Mouse (Mus musculus) gastrocnemius, postnatal 4 days (tissue): ENCODE measurements around the gene Eif4e. TPM values are rescaled to one million over a fixed set of nuclear protein-coding genes. Genes with fewer than 3 reads are reported as not detected.

ENCODE experiments used
- DNase-seq, 2 experiments: peaks; one replicate each; pipeline ENCODE4 v3.0.0; 2021 to 2022; ENCODE audit warnings: low spot score in 2 of 2, mixed read lengths in 2 of 2
- microRNA-seq: library from miRNA; unstranded; fragments of <30 nt; microRNA quantifications from one replicate; pipeline ENCODE4 v1.2.0, GENCODE M21; 2021
- total RNA-seq, 2 experiments: library from RNA; stranded (reverse); gene quantifications; 2 replicates each; pipeline ENCODE4 v1.2.3; 2021

The Eif4e gene
- total RNA-seq, 2 experiments from 2014 or later = 132 to 141 TPM

DNA sequence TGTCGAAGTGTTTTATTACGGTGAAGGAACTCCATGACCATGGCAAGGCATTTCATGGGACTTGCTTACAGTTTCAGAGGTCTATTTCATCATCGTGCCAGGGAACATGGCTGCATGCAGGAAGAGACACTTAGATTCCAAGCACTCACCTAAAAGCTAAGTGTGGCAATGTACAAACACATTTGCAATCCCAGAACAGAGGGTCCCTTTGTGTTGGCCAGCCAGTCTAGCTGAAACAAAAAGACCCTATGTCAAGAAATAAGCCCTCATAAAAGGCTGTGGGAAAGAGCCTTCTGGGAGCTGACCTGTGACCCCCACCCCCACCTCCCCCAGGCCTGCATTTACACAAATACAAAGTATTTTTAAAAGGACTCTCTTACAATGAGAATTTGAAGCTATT lies 34.9 kb downstream of the Eif4e start:
- DNase-seq = no peak

DNA sequence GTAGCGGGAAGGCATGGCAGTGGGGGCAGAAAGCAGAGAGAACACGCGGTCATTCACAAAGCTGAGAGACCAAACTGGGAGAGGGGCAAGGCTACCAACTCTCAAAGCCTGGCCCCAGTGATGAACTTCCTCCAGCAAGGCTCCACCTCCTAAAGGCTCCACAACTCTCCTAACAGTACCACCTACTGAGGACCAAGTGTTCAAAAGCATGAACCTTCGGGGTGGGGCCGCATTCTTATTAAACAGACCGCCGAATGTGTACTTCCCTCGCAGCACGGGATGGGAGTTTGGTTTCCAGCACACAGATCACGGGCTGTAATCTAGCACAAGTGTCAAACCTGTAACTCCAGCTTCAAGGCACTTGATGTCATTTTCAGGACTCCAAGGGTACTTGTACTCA lies 52.9 kb downstream of the Eif4e start:
- DNase-seq = no peak

DNA sequence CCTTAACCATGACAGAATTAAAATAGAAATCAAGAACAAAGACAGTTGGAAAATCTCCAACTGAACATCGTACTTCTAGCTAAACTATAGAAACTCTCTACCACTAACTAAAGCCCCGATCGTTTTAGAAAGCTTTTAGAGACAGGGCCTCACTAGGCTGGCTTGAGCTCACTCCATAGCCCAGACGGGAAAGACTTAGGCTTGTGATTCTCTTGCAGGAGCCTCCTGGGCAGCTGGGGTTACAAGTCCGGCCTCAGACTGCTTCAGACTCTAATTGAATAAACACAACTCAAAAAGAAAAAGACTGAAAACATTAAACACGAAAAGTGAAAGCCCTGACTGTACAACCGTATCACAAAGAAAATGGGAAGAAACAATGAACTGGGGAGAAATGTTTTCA lies 60.2 kb downstream of the Eif4e start:
- no peak for DNase-seq

DNA sequence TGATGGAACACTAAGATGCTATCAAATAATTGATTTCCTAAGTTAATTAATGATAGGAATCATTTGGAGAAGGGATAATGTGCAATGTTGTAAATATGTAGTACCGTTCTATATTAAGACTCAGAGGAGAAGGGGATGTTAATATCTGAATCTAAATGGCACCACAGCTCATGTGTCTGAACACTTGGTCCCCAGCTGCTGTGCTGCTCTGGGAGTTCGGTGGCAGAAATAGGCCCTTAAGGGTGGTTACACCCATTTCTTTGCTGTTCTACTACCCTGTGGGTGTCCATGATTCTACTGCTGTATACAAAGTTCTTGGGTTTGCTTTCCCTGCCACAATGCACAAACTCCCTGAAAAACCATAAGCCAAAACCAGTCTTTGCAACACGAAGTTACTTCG lies 61.2 kb downstream of the Eif4e start:
- DNase-seq = no peak

DNA sequence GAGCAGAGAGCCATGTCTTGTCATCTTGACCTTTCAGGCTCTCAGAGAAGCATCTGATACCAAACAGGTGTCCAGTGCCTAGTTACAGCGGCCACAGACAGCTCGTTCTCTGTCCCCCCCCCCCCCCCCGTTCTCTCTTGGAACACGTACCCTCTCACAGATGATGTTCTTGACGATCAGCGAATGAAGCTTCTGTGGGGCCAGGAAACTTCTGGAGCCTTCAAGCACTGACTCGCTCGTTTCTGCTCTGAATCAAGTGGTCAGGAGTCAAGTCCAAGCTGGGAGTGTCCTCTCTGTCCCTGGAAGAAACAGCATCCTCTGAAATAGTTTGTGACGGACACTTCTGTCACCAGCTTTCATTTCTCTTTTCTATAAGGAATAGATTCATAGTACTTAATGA lies 62.0 kb downstream of the Eif4e start:
- DNase-seq = no peak

DNA sequence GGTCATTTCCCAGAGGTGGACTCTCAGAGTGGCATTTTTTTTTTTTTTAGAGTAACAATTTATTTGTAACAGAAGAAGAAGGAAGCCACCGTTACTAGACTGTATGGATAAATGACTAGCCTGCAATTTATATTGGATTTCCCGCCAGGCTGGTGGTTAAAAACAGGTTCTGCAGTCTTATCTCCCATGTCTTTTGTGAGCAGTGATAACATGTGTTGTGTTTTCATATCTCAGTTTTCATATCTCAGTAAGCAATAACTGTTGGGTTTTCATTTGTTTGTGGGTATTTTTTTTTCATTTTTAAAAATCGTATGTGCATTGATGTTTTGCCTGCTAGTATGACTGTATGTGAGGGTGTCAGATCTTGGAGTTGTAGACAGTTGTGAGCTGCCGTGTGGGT lies 65.0 kb downstream of the Eif4e start:
- no peak for DNase-seq

DNA sequence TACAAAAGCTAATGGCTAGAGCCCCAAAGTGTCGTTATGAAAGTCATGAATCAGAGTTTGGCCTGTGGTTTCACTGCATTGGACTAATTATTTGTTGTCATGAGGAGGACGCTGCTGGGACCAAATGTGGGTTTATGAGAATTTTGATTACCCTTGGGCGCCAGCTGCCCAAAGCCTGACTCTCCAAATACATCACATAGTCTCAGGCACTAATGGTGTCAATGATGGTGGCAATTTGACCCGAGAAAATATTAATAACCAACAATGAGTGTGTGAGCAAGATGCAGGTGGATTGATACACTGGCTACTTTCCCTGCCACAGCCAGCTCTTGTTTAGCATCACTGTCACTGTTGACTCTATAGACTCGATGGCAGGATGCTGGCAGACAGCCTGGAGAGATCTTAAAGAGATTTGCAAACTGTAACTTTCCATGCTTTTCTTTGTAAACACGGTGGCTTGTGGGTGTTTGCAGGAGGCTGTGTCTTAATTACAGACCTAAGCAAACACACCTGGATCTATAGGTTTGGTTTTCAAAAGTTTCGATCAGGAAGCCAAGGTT lies 65.9 kb downstream of the Eif4e start:
- DNase-seq = no peak

DNA sequence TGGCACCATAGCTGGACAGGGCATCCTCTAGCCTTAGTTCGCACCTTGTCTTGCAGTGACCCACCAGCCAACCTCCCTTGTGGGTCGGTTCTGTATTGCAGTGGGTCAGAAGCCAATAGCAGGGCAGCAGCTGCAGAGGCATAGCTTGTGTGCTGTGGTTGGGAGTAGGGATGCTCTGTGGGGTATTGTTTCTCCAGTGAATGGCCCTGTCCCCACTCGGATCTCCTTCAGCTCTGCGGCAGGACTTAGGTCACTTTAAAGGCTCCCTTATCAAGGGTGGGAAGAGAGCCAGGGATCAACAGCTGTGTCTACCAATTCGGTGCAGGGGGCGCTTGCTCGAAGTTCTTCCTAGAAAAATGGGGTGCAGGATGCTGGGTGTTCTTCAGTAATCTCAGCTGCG lies 67.2 kb downstream of the Eif4e start:
- DNase-seq = no peak

DNA sequence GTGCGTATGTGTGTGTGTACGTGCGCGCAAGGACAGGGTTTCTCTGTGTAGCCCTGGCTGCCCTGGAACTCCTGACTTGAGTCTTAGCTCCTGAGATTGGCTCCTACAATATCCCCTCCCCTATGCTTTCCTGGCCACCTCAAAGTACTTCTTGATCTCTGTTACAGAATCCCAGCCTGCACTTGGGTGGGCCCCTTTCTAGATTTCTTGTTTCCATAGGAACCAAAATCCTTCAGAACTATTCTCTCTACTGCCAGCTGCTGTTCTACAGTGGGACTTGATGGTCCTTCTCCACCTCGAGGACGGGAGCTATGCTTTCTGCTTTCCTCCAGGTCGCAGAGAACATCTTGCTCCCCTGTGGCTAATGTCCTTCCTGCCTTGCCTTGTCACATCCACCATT lies 67.9 kb downstream of the Eif4e start:
- DNase-seq = no peak

DNA sequence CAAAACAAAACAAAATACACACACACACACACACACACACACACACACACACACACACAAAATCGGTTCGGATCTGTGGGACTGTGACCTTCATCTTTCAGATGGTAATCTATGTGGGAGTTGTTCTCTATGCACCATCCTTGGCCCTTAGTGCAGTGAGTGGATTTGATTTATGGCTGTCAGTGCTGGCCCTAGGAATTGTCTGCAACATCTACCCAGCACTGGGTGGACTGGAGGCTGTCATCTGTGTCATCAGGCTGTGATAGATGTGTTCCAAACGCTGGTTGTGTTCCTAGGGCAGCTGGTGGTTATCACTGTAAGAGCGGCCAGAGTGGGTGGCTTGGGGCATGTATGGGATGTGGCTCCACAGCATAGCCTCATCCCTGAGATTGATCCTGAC lies 75.1 kb downstream of the Eif4e start:
- no peak for DNase-seq

DNA sequence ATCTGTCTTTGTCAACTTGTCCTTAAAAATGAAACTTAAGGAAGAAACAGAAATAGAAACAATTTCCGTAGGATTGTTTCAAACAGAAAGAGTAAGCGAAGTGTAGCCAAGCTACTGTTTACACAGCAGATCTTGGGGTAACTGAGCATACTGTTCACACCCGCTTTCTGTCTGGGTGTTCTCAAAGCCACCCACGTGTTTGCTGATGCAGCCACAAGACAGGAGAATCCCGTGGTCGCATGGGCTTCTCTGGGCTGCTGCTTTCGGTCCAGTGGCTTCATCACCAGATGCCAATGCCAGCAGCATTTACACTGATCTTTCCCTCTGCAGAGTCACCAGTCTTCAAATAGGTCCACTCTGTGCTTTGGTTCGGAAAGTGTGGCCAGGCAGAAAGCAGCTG lies 79.2 kb downstream of the Eif4e start:
- no peak for DNase-seq

DNA sequence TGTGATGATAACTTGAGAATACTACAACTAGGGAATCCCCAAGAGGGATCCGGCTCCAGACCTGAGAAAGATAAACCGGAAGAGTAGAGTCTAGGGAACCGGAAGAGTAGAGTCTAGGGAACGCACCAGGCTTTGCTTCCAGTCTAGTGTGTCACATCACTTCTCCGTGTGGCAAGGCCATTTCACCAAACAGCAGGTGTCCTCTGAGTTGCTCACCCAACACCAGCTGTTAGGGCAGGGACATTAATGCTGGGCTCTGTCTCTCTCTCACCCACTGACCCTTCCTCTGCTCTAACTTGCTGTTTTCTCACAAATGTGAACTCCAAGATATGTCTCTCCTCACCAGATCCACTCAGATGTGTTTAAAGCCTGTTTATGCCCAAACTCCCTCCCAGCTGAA lies 82.7 kb downstream of the Eif4e start:
- no peak for DNase-seq

Small RNA genes lying within 50 kb of the gene (microRNA-seq; reads per million reads assigned to microRNA genes)
- gene Mir1956 = not detected

Other genes with a start within 250 kb of the Eif4e start
- gene Adh6a, start 212.9 kb upstream of the Eif4e start, total RNA-seq = not detected
- gene Adh6b, start 184.4 kb upstream of the Eif4e start, total RNA-seq = under 1 TPM; 0.12 to 0.52 TPM
- not detected for gene Adh4, start 110.7 kb upstream of the Eif4e start, total RNA-seq
- gene Adh5, start 83.1 kb upstream of the Eif4e start, total RNA-seq = 10 to 100 TPM; 74.4 to 80.7 TPM
- 10 to 100 TPM; 47.0 to 50.2 TPM for gene Metap1, start 36.7 kb upstream of the Eif4e start, total RNA-seq
- gene Tspan5, start 216.0 kb downstream of the Eif4e start, total RNA-seq = 10 to 100 TPM; 16.3 to 17.5 TPM